Mouse (Mus musculus): ENCODE measurements around the gene Usp13.

GRCm38 (mm10) chr3:32985141-32985540, 167.8 kb downstream of the Usp13 start:
- TF ChIP-seq CTCF (conservative IDR thresholded peaks at IDR 0.05; ENCODE audit: insufficient read depth, insufficient read length, low read depth, low read length) (no peak), POLR2A (IDR thresholded peaks at IDR 0.05; ENCODE audit: low read depth, low read length) (no peak)

All from kidney, adult 2 months (tissue).